Mouse (Mus musculus) splenic B cell, adult 2 months (primary cell): ENCODE data around the gene Cntn1.

Source experiments
- DNase-seq: peaks from one replicate; pipeline ENCODE4 v3.0.0-alpha.2; 2011; ENCODE audit warnings: low read depth, low spot score
- H3K27me3 ChIP-seq: 2 replicates; pipeline ENCODE4 v1.6.1; 2012; ENCODE audit warnings: mild to moderate bottlenecking, low read length, moderate library complexity, mixed read lengths; ENCODE audit not compliant: control insufficient read depth, poor library complexity, insufficient read depth, severe bottlenecking
- H3K36me3 ChIP-seq: 2 replicates; pipeline ENCODE4 v1.6.1; 2012; ENCODE audit warnings: mild to moderate bottlenecking, low read length, moderate library complexity, mixed read lengths; ENCODE audit not compliant: control insufficient read depth, poor library complexity, insufficient read depth, severe bottlenecking

Gene Cntn1

GRCm38 (mm10) chr15:92175739-92176138 is 124.8 kb downstream of the Cntn1 start:
- DNase-seq: no peak
- Histone ChIP-seq H3K27me3 (no peaks in the 10 kb centered on the region), H3K36me3 (no peaks in the 10 kb centered on the region)

DNA sequence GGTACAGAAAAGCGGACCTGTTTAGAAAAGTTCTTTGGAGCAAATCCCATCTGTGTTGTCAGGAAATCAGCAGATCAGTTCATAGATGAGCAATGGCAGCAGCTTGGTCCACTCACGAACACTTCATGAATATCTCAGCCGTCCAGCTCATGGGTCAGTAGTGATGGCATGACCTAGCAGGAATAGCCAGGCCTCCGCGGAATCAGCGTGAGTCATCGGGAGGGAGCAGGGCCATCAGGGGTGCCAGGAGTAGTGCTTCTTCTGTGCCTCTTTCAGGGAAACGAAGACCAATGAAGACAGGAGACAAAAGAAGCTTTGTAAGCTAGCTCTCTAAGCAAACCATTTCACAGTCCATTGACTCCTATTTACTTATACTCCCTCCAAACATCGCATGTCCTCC is 126.4 kb downstream of the Cntn1 start:
- no peaks in the 10 kb centered on the region for H3K27me3 ChIP-seq

DNA sequence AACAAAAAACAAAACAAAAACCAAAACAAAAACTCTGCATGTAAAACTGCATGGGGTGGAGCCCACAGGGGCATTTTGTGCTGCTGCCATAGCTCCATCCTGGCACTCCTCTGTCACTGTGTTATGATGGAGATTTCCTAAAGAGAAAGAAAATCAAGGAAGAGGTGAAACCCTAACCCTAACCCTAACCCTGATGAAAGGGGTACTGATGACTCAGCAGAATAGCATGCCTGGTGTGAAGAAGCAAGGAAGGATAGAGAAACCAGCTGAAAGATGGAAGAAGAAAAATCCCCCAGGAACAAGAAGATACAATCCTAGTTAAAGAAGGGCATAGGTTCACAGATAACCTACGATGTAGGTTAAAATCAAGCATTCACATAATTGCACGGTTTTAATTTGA is 134.5 kb downstream of the Cntn1 start:
- no peak for DNase-seq
- no peaks in the 10 kb centered on the region for H3K36me3 ChIP-seq

More for the DNA sequence above, 126.4 kb downstream of the Cntn1 start:
- no peaks in the 10 kb centered on the region for H3K36me3 ChIP-seq
- DNase-seq: no peak

DNA sequence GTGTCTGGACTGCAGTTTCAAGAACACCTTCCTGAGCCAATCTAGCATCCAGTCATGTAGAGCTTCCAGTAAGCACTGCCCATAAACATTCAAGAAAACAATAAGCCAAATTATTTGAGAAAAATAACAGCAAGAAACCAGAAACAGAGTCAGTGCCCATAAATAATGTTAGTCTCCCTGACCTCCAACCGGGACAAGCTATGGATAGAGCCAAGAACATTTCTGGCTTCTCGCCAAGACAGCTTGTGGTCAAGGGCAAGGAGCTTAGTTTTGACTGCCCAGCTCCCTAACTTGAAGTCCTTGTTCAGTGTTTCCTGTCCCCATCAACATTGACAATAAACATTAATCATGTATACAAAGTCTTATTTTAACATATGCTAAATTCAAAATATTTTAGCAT is 139.0 kb downstream of the Cntn1 start:
- no peaks in the 10 kb centered on the region for H3K27me3 ChIP-seq
- no peaks in the 10 kb centered on the region for H3K36me3 ChIP-seq
- DNase-seq: no peak

More for the DNA sequence above, 134.5 kb downstream of the Cntn1 start:
- no peaks in the 10 kb centered on the region for H3K27me3 ChIP-seq

- Histone ChIP-seq H3K27me3 (no peaks in the 10 kb centered on the region), H3K36me3 (no peaks in the 10 kb centered on the region)
- no peak for DNase-seq
These were observed 149.5 kb downstream of the Cntn1 start for GRCm38 (mm10) chr15:92200326-92200985.

DNA sequence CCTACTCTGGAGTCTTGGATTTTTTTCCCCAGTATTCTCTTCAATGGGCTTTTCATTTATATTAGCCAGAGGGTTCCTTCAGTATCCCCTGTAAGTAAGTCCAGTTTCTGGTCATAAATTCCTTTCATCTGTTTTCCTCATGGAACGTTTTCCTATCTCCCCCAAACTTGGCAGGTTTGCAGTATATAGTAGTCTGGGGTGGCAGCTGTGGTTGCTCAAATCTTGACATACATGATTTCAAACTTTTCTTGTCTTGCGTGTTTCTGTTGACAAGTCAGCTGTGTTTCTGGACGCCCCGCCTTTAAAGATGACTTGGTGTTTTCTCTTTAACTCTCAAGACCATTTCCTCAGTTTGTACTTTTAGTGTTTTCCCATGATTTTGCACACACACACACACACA is 155.7 kb downstream of the Cntn1 start:
- no peaks in the 10 kb centered on the region; the same call in 1 of the 2 replicates for H3K36me3 ChIP-seq
- DNase-seq: no peak
- no peaks in the 10 kb centered on the region for H3K27me3 ChIP-seq

- DNase-seq: no peak
- no peaks in the 10 kb centered on the region; the same call in 1 of the 2 replicates for H3K36me3 ChIP-seq
These were observed 158.8 kb downstream of the Cntn1 start for GRCm38 (mm10) chr15:92209778-92210177.

DNA sequence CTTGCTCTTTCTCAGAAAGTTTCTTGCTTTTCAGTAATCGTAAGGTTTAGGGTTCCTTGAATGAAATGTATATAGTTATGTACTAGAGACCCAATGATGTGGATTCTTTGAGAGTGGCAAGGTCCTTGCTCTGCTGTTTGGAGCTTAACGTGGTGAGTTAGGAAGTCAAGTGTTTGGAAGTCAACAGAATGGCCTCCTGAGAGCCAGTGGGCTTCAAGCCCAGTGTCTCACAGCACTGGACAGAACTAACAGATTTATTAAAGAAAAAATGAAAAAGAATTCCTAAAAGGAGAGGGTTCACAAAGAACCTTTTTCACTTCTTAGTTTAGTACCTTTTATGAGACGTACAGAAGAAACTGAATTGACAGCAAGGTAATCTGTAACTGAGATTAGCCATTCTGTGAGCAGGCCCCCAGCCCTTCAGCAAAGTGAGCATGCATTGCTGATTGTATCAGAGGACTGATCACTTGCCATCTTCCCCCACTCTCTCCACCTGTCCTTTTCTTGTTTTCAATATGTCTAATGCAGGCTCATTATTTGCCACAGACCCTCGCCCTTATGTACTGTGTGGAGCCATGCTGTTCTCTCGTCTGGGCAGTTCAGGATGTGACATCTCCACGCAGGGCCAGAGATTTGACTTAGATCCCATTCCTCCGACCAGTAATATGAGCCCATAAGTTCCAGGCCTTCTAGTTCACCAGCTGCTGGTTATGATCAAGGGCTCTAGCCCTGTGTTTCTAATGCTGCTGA is 159.7 kb downstream of the Cntn1 start:
- Histone ChIP-seq H3K36me3 (no peaks in the 10 kb centered on the region; the same call in 1 of the 2 replicates), H3K27me3 (no peaks in the 10 kb centered on the region)
- no peak for DNase-seq

More at GRCm38 (mm10) chr15:92209778-92210177, 158.8 kb downstream of the Cntn1 start:
- H3K27me3 ChIP-seq: no peaks in the 10 kb centered on the region

GRCm38 (mm10) chr15:92215841-92216240 is 164.9 kb downstream of the Cntn1 start:
- Histone ChIP-seq H3K27me3 (no peaks in the 10 kb centered on the region), H3K36me3 (no peaks in the 10 kb centered on the region)
- DNase-seq: no peak

GRCm38 (mm10) chr15:92221446-92221845 is 170.5 kb downstream of the Cntn1 start:
- Histone ChIP-seq H3K27me3 (no peaks in the 10 kb centered on the region), H3K36me3 (no peaks in the 10 kb centered on the region)
- no peak for DNase-seq

GRCm38 (mm10) chr15:92231386-92231785 is 180.4 kb downstream of the Cntn1 start:
- no peaks in the 10 kb centered on the region for H3K36me3 ChIP-seq
- no peaks in the 10 kb centered on the region for H3K27me3 ChIP-seq
- no peak for DNase-seq

GRCm38 (mm10) chr15:92235836-92236235 is 184.9 kb downstream of the Cntn1 start:
- no peaks in the 10 kb centered on the region for H3K27me3 ChIP-seq
- no peaks in the 10 kb centered on the region for H3K36me3 ChIP-seq
- DNase-seq: no peak

GRCm38 (mm10) chr15:92264980-92265707 is 214.2 kb downstream of the Cntn1 start:
- Histone ChIP-seq H3K36me3 (no peaks in the 10 kb centered on the region), H3K27me3 (no peaks in the 10 kb centered on the region)
- DNase-seq: peak; percentile 67

GRCm38 (mm10) chr15:92268341-92268740 is 217.4 kb downstream of the Cntn1 start:
- no peak for DNase-seq
- no peaks in the 10 kb centered on the region for H3K27me3 ChIP-seq
- no peaks in the 10 kb centered on the region for H3K36me3 ChIP-seq
